ENCODE assay signal across 16 mouse cellular contexts in genomic region chr2:180108285-180108684, GRCm38 (mm10).
A peak's percentile ranks its signal among the peaks of the same experiment; 100 is the strongest.
DNase-seq lines count a peak whose midpoint lies in the region.
"Had no signal": no experiment of that assay in that cellular context is flagged by ENCODE, and none has a peak within 500 bp of the region (broad histone marks: within the 10 kb centered on the region; RNA-seq: fewer than 3 reads in every experiment).

No protein-coding gene starts in this region.

- DNase-seq in cerebellum, adult 9-11 months: peak; percentile 24
- no peak for DNase-seq in cerebellum, adult 9-10 months
- DNase-seq in heart, adult 11 months: peak; percentile 86
- DNase-seq in heart, adult 9 months (ENCODE audit: low spot score in 2 of 2): no peak
- DNase-seq in kidney, postnatal 25 days: peak; percentile 29 to 57
- no peak for DNase-seq in kidney, postnatal 36 days
- DNase-seq in thymus, postnatal 4 days: peak; percentile 7
- no peak for DNase-seq in thymus, postnatal 36 days
- DNase-seq: adrenal gland, adult 2 months; adrenal gland, postnatal 10 days; adrenal gland, postnatal 25 days; cerebellum, adult 11 months; cerebellum, adult 18-20 months; cerebellum, adult 8-10 months; cerebellum, postnatal 36 days; embryo, embryonic 11 days had no signal

Comparison
In these comparisons a context has a peak if more than half of its experiments do, and no peak if none do; other contexts are left out.
1. DNase-seq: peak in cerebellum, adult 9-11 months (single experiment), heart, adult 11 months (single experiment), kidney, postnatal 25 days (2 of 2) and thymus, postnatal 4 days (single experiment); none in cerebellum, adult 9-10 months (single experiment), heart, adult 9 months (0 of 2), kidney, postnatal 36 days (0 of 2) and thymus, postnatal 36 days (0 of 2).